In the genomic region with DNA sequence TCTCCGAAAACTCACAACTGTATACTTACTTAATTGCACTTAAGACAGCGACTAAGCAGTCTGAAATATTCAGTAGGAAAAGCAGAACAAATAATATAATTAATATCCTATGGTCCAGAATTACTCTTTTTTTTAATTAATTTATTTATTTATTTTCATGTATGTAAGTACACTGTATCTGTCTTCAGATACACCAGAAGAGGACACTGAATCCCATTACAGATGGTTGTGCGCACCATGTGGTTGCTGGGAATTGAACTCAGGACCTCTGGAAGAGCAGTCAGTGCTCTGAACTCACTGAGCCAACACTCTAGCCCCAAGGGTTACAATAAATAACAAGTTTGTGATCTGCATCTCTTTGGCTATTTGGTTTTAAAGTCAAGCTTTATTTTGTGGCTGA, we compare ENCODE assay signal across 12 mouse cellular contexts. TPM values are rescaled to one million over a fixed set of nuclear protein-coding genes. Genes with fewer than 3 reads are reported as not detected.
DNase-seq lines count a peak whose midpoint lies in the region; ATAC-seq and TF ChIP-seq lines count a peak whose summit lies in the region.
"Had no signal": no experiment of that assay in that cellular context is flagged by ENCODE, and none has a peak within 500 bp of the region (broad histone marks: within the 10 kb centered on the region; RNA-seq: fewer than 3 reads in every experiment).

No protein-coding gene starts in this region.

- no peaks in the 10 kb centered on the region for H3K36me3 ChIP-seq in heart, embryonic 13.5 days
- H3K36me3 ChIP-seq in stomach, embryonic 14.5 days (ENCODE audit: control insufficient read depth, insufficient read depth, low read length) = no peaks in the 10 kb centered on the region
- H3K36me3 ChIP-seq in stomach, postnatal 0 days (ENCODE audit: control insufficient read depth, insufficient read depth, low read length) = no peaks in the 10 kb centered on the region
- no peaks in the 10 kb centered on the region for H3K36me3 ChIP-seq in liver, embryonic 12.5 days
- H3K36me3 ChIP-seq in stomach, embryonic 15.5 days = no peaks in the 10 kb centered on the region

- H3K9ac ChIP-seq in heart, embryonic 13.5 days = no peak overlapping the region
- H3K9ac ChIP-seq in stomach, embryonic 14.5 days (replicated peaks; ENCODE audit: low read depth, low read length) = no peak overlapping the region
- no peak overlapping the region for H3K9ac ChIP-seq in stomach, postnatal 0 days (ENCODE audit: low read length)
- no peak overlapping the region for H3K9ac ChIP-seq in liver, embryonic 12.5 days
- H3K9ac ChIP-seq in stomach, embryonic 15.5 days = no peak overlapping the region

- TF ChIP-seq CTCF in stomach, postnatal 0 days (IDR thresholded peaks at IDR 0.05; ENCODE audit: low read depth) = no peak

- WGBS in heart, embryonic 13.5 days = 82% methylated on average over 3 of the region's 3 CpGs
- WGBS in stomach, embryonic 14.5 days = 86% methylated on average over 3 of the region's 3 CpGs
- WGBS in stomach, postnatal 0 days = 88% methylated on average over 3 of the region's 3 CpGs
- WGBS in liver, embryonic 12.5 days (ENCODE audit: insufficient replicate concordance) = 75% methylated on average over 3 of the region's 3 CpGs
- 79% methylated on average over 3 of the region's 3 CpGs for WGBS in stomach, embryonic 15.5 days

- peaks cover 6% of the 10 kb centered on the region; the same call in 1 of the 2 replicates for H3K4me1 ChIP-seq in heart, embryonic 13.5 days
- H3K4me1 ChIP-seq in stomach, embryonic 14.5 days (ENCODE audit: control insufficient read depth, insufficient read depth, low read length) = no peaks in the 10 kb centered on the region
- no peaks in the 10 kb centered on the region for H3K4me1 ChIP-seq in stomach, postnatal 0 days (replicated peaks; ENCODE audit: control insufficient read depth, insufficient read depth)
- peaks cover 11% of the 10 kb centered on the region for H3K4me1 ChIP-seq in liver, embryonic 12.5 days
- peaks cover 7% of the 10 kb centered on the region; the same call in 1 of the 2 replicates for H3K4me1 ChIP-seq in stomach, embryonic 15.5 days

- no peaks in the 10 kb centered on the region for H3K27me3 ChIP-seq in heart, embryonic 13.5 days (replicated peaks)
- H3K27me3 ChIP-seq in stomach, embryonic 14.5 days (ENCODE audit: control insufficient read depth, insufficient read depth, low read length) = no peaks in the 10 kb centered on the region
- H3K27me3 ChIP-seq in stomach, postnatal 0 days (ENCODE audit: control insufficient read depth, insufficient read depth, low read length) = no peaks in the 10 kb centered on the region
- no peaks in the 10 kb centered on the region for H3K27me3 ChIP-seq in liver, embryonic 12.5 days (replicated peaks)
- no peaks in the 10 kb centered on the region for H3K27me3 ChIP-seq in stomach, embryonic 15.5 days (replicated peaks)

- no peak for TF ChIP-seq EP300 in stomach, postnatal 0 days (optimal IDR thresholded peaks at IDR 0.05)

- DNase-seq in heart, postnatal 10 days = no peak
- no peak for DNase-seq in stomach, postnatal 0 days (ENCODE audit: low spot score)
- DNase-seq in thymus, postnatal 14 days = no peak
- no peak for DNase-seq in frontal cortex, adult 2 months (ENCODE audit: extremely low spot score in 1 of 2, low spot score in 1 of 2)
- DNase-seq: cerebellum, adult 9-11 months had no signal

- intact Hi-C loops in heart, postnatal 10 days (cut with DNase I) = no loop called here

- peak overlapping the region; percentile 57 for H3K4me3 ChIP-seq in heart, embryonic 13.5 days
- H3K4me3 ChIP-seq in stomach, embryonic 14.5 days (ENCODE audit: low read depth, low read length) = no peak overlapping the region
- no peak overlapping the region for H3K4me3 ChIP-seq in stomach, postnatal 0 days (ENCODE audit: low read depth, low read length)
- H3K4me3 ChIP-seq in liver, embryonic 12.5 days = no peak overlapping the region
- no peak overlapping the region for H3K4me3 ChIP-seq in stomach, embryonic 15.5 days (replicated peaks)

- no peaks in the 10 kb centered on the region for H3K9me3 ChIP-seq in heart, embryonic 13.5 days
- no peaks in the 10 kb centered on the region for H3K9me3 ChIP-seq in stomach, embryonic 14.5 days (ENCODE audit: control insufficient read depth, low read depth, low read length)
- H3K9me3 ChIP-seq in stomach, postnatal 0 days (ENCODE audit: control insufficient read depth, low read length) = no peaks in the 10 kb centered on the region
- H3K9me3 ChIP-seq in liver, embryonic 12.5 days (replicated peaks) = no peaks in the 10 kb centered on the region
- no peaks in the 10 kb centered on the region for H3K9me3 ChIP-seq in stomach, embryonic 15.5 days

- H3K4me2 ChIP-seq in heart, embryonic 13.5 days = peak overlapping the region; percentile 93
- H3K4me2 ChIP-seq in stomach, embryonic 14.5 days (replicated peaks; ENCODE audit: low read depth, low read length) = peak overlapping the region; percentile 75; the same call in 1 of the 2 replicates
- no peak overlapping the region for H3K4me2 ChIP-seq in stomach, postnatal 0 days (replicated peaks; ENCODE audit: low read depth)
- H3K4me2 ChIP-seq in liver, embryonic 12.5 days = peak overlapping the region; percentile 84
- H3K4me2 ChIP-seq in stomach, embryonic 15.5 days = peak overlapping the region; percentile 89

- no peak for ATAC-seq in heart, embryonic 13.5 days (ENCODE audit: extremely low read depth, insufficient number of reproducible peaks, low FRiP score, low TSS enrichment)
- no peak for ATAC-seq in stomach, embryonic 14.5 days (ENCODE audit: insufficient number of reproducible peaks, insufficient read depth, low FRiP score, low read depth)
- ATAC-seq in stomach, postnatal 0 days (ENCODE audit: low FRiP score, low TSS enrichment) = no peak; the same call in 1 of the 2 replicates
- no peak for ATAC-seq in liver, embryonic 12.5 days
- no peak for ATAC-seq in stomach, embryonic 15.5 days (ENCODE audit: insufficient read depth, low FRiP score, low read depth)

- H3K27ac ChIP-seq in heart, embryonic 13.5 days (replicated peaks) = no peak overlapping the region
- H3K27ac ChIP-seq in stomach, embryonic 14.5 days (ENCODE audit: low read length) = no peak overlapping the region
- no peak overlapping the region for H3K27ac ChIP-seq in stomach, postnatal 0 days (replicated peaks)
- no peak overlapping the region for H3K27ac ChIP-seq in liver, embryonic 12.5 days
- no peak overlapping the region for H3K27ac ChIP-seq in stomach, embryonic 15.5 days

RNA-seq across cellular contexts. Expression of a gene that starts 0.4 kb away (rescaled TPM):
- 0.09 and 0.10 TPM in 2 replicates for polyA plus RNA-seq in heart, embryonic 13.5 days (2015; fragmentation: Nextera tagmentation; extraction: Ambion mirVana)
- total RNA-seq in heart, postnatal 10 days (2021) = not detected
- 0.17 and 0.39 TPM in 2 replicates for polyA plus RNA-seq in stomach, embryonic 14.5 days (2014; fragmentation: Nextera tagmentation; extraction: Ambion mirVana)
- polyA plus RNA-seq in stomach, postnatal 0 days (2015; fragmentation: Nextera tagmentation; extraction: Ambion mirVana) = 0.17 and 0.45 TPM in 2 replicates
- polyA plus RNA-seq in liver, embryonic 12.5 days (2016; fragmentation: Nextera tagmentation; extraction: Ambion mirVana) = not detected in 2 replicates
- 0.24 and 0.27 TPM in 2 replicates for polyA plus RNA-seq in stomach, embryonic 15.5 days (2015; fragmentation: Nextera tagmentation; extraction: Ambion mirVana)
- 3.8 and 4.4 TPM in 2 replicates for polyA plus RNA-seq in frontal cortex, adult 2 months (2012; rRNA removed)
- polyA plus RNA-seq: C2C12 had no signal

RNA-seq across cellular contexts. Expression of a gene that starts 34.1 kb away (rescaled TPM):
- polyA plus RNA-seq in heart, embryonic 13.5 days (2015; fragmentation: Nextera tagmentation; extraction: Ambion mirVana) = not detected in 2 replicates
- total RNA-seq in heart, postnatal 10 days (2021) = not detected
- polyA plus RNA-seq in stomach, embryonic 14.5 days (2014; fragmentation: Nextera tagmentation; extraction: Ambion mirVana) = 0.41 and 0.59 TPM in 2 replicates
- 0.19 TPM in 1 of 2 replicates, not detected in the other for polyA plus RNA-seq in stomach, postnatal 0 days (2015; fragmentation: Nextera tagmentation; extraction: Ambion mirVana)
- not detected in 2 replicates for polyA plus RNA-seq in liver, embryonic 12.5 days (2016; fragmentation: Nextera tagmentation; extraction: Ambion mirVana)
- 1.2 and 1.6 TPM in 2 replicates for polyA plus RNA-seq in stomach, embryonic 15.5 days (2015; fragmentation: Nextera tagmentation; extraction: Ambion mirVana)
- not detected in 2 replicates for polyA plus RNA-seq in frontal cortex, adult 2 months (2012; rRNA removed)
- total RNA-seq: adrenal gland, postnatal 4 days; left cerebral cortex, postnatal 25 days had no signal
- polyA plus RNA-seq: C2C12 had no signal

RNA-seq across cellular contexts. Expression of a gene that starts 40.9 kb away (rescaled TPM):
- polyA plus RNA-seq in heart, embryonic 13.5 days (2015; fragmentation: Nextera tagmentation; extraction: Ambion mirVana) = 42.2 and 44.7 TPM in 2 replicates
- 10 to 100 TPM; 39.6 to 42.8 TPM for total RNA-seq in heart, postnatal 10 days (2021)
- 63.4 and 73.1 TPM in 2 replicates for polyA plus RNA-seq in stomach, embryonic 14.5 days (2014; fragmentation: Nextera tagmentation; extraction: Ambion mirVana)
- 29.4 and 33.6 TPM in 2 replicates for polyA plus RNA-seq in stomach, postnatal 0 days (2015; fragmentation: Nextera tagmentation; extraction: Ambion mirVana)
- polyA plus RNA-seq in liver, embryonic 12.5 days (2016; fragmentation: Nextera tagmentation; extraction: Ambion mirVana) = 40.8 and 42.2 TPM in 2 replicates
- 53.5 and 54.9 TPM in 2 replicates for polyA plus RNA-seq in stomach, embryonic 15.5 days (2015; fragmentation: Nextera tagmentation; extraction: Ambion mirVana)
- polyA plus RNA-seq in frontal cortex, adult 2 months (2012; rRNA removed) = 86.4 and 88.4 TPM in 2 replicates

RNA-seq across cellular contexts. Expression of a gene that starts 41.0 kb away (rescaled TPM):
- 1.1 and 1.5 TPM in 2 replicates for polyA plus RNA-seq in heart, embryonic 13.5 days (2015; fragmentation: Nextera tagmentation; extraction: Ambion mirVana)
- total RNA-seq in heart, postnatal 10 days (2021) = under 1 TPM; 0.62 to 0.77 TPM
- 2.9 TPM in 2 replicates for polyA plus RNA-seq in stomach, embryonic 14.5 days (2014; fragmentation: Nextera tagmentation; extraction: Ambion mirVana)
- polyA plus RNA-seq in stomach, postnatal 0 days (2015; fragmentation: Nextera tagmentation; extraction: Ambion mirVana) = 0.91 and 1.1 TPM in 2 replicates
- polyA plus RNA-seq in liver, embryonic 12.5 days (2016; fragmentation: Nextera tagmentation; extraction: Ambion mirVana) = 0.80 and 0.83 TPM in 2 replicates
- 3.0 and 3.9 TPM in 2 replicates for polyA plus RNA-seq in stomach, embryonic 15.5 days (2015; fragmentation: Nextera tagmentation; extraction: Ambion mirVana)
- polyA plus RNA-seq in frontal cortex, adult 2 months (2012; rRNA removed) = 0.58 and 0.63 TPM in 2 replicates
- total RNA-seq: left cerebral cortex, postnatal 25 days had no signal
